Mouse (Mus musculus) intestine, postnatal 0 days (tissue): Measurements from ENCODE around the gene 1520401A03Rik. TPM values are rescaled to one million over a fixed set of nuclear protein-coding genes. Genes with fewer than 3 reads are reported as not detected.

Source experiments
- ATAC-seq: fragments of 200-750 bp; cut with Nextera tagmentation; 2 replicates; pipeline ENCODE4 v1.8.0; 2017; ENCODE audit warnings: mild to moderate bottlenecking, moderate TSS enrichment, moderate library complexity
- H3K27ac ChIP-seq: fragments of 300-500 bp; sonication (generic); 2 replicates; pipeline ENCODE4 v1.5.1; 2014; ENCODE audit warnings: mild to moderate bottlenecking, low read depth, low read length, moderate library complexity
- H3K27me3 ChIP-seq: fragments of 300-500 bp; sonication (generic); replicated peaks from 2 replicates; pipeline ENCODE4 v1.6.1; 2014; ENCODE audit warnings: low read length, mixed read lengths; ENCODE audit not compliant: control insufficient read depth, insufficient read depth
- H3K36me3 ChIP-seq: fragments of 300-500 bp; sonication (generic); 2 replicates; pipeline ENCODE4 v1.6.1; 2014; ENCODE audit warnings: mild to moderate bottlenecking, moderate library complexity; ENCODE audit not compliant: control insufficient read depth, insufficient read depth
- H3K4me1 ChIP-seq: fragments of 300-500 bp; sonication (generic); replicated peaks from 2 replicates; pipeline ENCODE4 v1.6.1; 2014; ENCODE audit warnings: antibody characterized with exemption, low read length, mixed read lengths; ENCODE audit not compliant: control insufficient read depth, insufficient read depth
- H3K4me2 ChIP-seq: fragments of 300-500 bp; sonication (generic); replicated peaks from 2 replicates; pipeline ENCODE4 v1.6.1; 2014; ENCODE audit warnings: low read depth, mild to moderate bottlenecking, moderate library complexity
- H3K4me3 ChIP-seq: fragments of 300-500 bp; sonication (generic); 2 replicates; pipeline ENCODE4 v1.5.1; 2014; ENCODE audit warnings: low read depth, low read length
- H3K9ac ChIP-seq: fragments of 300-500 bp; sonication (generic); 2 replicates; pipeline ENCODE4 v1.6.1; 2014; ENCODE audit warnings: mild to moderate bottlenecking, low read depth, low read length
- H3K9me3 ChIP-seq: fragments of 300-500 bp; sonication (generic); 2 replicates; pipeline ENCODE4 v1.6.1; 2016; ENCODE audit warnings: mixed run types; ENCODE audit not compliant: control insufficient read depth
- CTCF ChIP-seq: sonication (generic); IDR thresholded peaks from 2 replicates; pipeline ENCODE4 v1.5.1; 2016; ENCODE audit warnings: low read depth, mild to moderate bottlenecking, control low read depth, antibody characterized with exemption, moderate library complexity
- WGBS: fragments of 180-500 bp; shearing (Covaris S2); extraction: QIAGEN DNeasy Blood & Tissue Kit; methylation state at CpG from one replicate; pipeline ENCODE4 v1.1.7; 2014; 5-methylcytosine and 5-hydroxymethylcytosine counted together
- polyA plus RNA-seq: library from polyadenylated mRNA; unstranded; fragments of >200 nt; fragmentation: Nextera tagmentation; extraction: Ambion mirVana; gene quantifications from 2 replicates; pipeline ENCODE4 v1.2.1, GENCODE M21; 2015

Gene 1520401A03Rik
- polyA plus RNA-seq, 1 experiment from 2014 or later: not detected

- Histone ChIP-seq H3K9me3 (no peaks in the 10 kb centered on the region), H3K4me3 (peak overlapping the region; percentile 67), H3K27ac (no peak overlapping the region), H3K36me3 (no peaks in the 10 kb centered on the region), H3K4me1 (no peaks in the 10 kb centered on the region; the same call in 1 of the 2 replicates), H3K27me3 (peaks cover 3% of the 10 kb centered on the region; the same call in 1 of the 2 replicates), H3K4me2 (peak overlapping the region; percentile 100), H3K9ac (peak overlapping the region; percentile 40; the same call in 1 of the 2 replicates)
- WGBS: under 1% methylated on average over 71 of the region's 101 CpGs
- peak; percentile 51 for ATAC-seq
- TF ChIP-seq CTCF: peak; percentile 18; the same call in 1 of the 2 replicates
Observed at GRCm38 (mm10) chr17:23699131-23700077, 23.2 kb downstream of the 1520401A03Rik start.

GRCm38 (mm10) chr17:23695801-23696200 lies 26.8 kb downstream of the 1520401A03Rik start:
- Histone ChIP-seq H3K4me2 (no peak overlapping the region), H3K27ac (no peak overlapping the region), H3K36me3 (no peaks in the 10 kb centered on the region), H3K9ac (no peak overlapping the region), H3K4me3 (no peak overlapping the region), H3K4me1 (no peaks in the 10 kb centered on the region; the same call in 1 of the 2 replicates), H3K9me3 (no peaks in the 10 kb centered on the region), H3K27me3 (peaks cover 3% of the 10 kb centered on the region; the same call in 1 of the 2 replicates)
- no peak for ATAC-seq
- TF ChIP-seq CTCF: no peak
- WGBS: 43% methylated on average over 3 of the region's 3 CpGs

GRCm38 (mm10) chr17:23694491-23694890 lies 28.1 kb downstream of the 1520401A03Rik start:
- WGBS: 50% methylated on average over 1 of the region's 1 CpGs
- H3K27ac ChIP-seq: no peak overlapping the region

GRCm38 (mm10) chr17:23683856-23684672 lies 38.5 kb downstream of the 1520401A03Rik start, which contains the start of gene Cldn9:
Cldn9 (minus strand) TSS chr17:23684026.
- no peak within 1 kb of the TSS for H3K9ac ChIP-seq
- peaks cover 7% of the 10 kb centered on the region; the same call in 1 of the 2 replicates for H3K4me1 ChIP-seq
- no peaks in the 10 kb centered on the region for H3K36me3 ChIP-seq
- no peaks in the 10 kb centered on the region for H3K9me3 ChIP-seq
- no peak within 1 kb of the TSS for H3K4me2 ChIP-seq
- 33% methylated on average over 15 of the region's 15 CpGs for WGBS
- TF ChIP-seq CTCF: no peak
- H3K4me3 ChIP-seq: no peak within 1 kb of the TSS
- no peak for ATAC-seq
- peaks cover 23% of the 10 kb centered on the region for H3K27me3 ChIP-seq
- H3K27ac ChIP-seq: no peak within 1 kb of the TSS

More at GRCm38 (mm10) chr17:23694491-23694890, 28.1 kb downstream of the 1520401A03Rik start:
- no peak for TF ChIP-seq CTCF
- ATAC-seq: no peak
- Histone ChIP-seq H3K36me3 (no peaks in the 10 kb centered on the region), H3K4me3 (no peak overlapping the region), H3K4me1 (no peaks in the 10 kb centered on the region), H3K27me3 (peaks cover 3% of the 10 kb centered on the region; the same call in 1 of the 2 replicates), H3K9ac (no peak overlapping the region), H3K4me2 (no peak overlapping the region), H3K9me3 (no peaks in the 10 kb centered on the region)

DNA sequence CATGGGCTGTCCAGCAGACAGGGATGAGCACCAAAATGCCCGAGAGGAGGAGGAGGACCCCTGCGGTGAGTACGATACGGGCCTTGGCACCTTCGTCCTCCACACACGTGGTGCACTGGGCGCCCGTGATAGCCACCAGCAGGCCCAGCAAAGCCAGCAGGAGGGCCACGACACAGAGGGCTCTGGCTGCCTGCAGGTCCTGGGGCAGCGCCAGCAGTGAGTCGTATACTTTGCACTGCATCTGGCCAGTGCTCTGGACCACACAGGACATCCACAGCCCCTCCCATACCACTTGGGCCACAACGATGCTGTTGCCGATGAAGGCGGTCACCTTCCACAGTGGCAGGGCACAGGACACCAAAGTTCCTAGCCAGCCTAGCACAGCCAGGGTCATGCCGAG lies 39.4 kb downstream of the 1520401A03Rik start:
- Histone ChIP-seq H3K36me3 (no peaks in the 10 kb centered on the region), H3K4me2 (no peak overlapping the region), H3K27ac (no peak overlapping the region), H3K4me3 (no peak overlapping the region), H3K9ac (no peak overlapping the region), H3K27me3 (peaks cover 28% of the 10 kb centered on the region), H3K9me3 (no peaks in the 10 kb centered on the region), H3K4me1 (peaks cover 7% of the 10 kb centered on the region; the same call in 1 of the 2 replicates)
- no peak for ATAC-seq
- TF ChIP-seq CTCF: no peak
- WGBS: 44% methylated on average over 15 of the region's 15 CpGs

DNA sequence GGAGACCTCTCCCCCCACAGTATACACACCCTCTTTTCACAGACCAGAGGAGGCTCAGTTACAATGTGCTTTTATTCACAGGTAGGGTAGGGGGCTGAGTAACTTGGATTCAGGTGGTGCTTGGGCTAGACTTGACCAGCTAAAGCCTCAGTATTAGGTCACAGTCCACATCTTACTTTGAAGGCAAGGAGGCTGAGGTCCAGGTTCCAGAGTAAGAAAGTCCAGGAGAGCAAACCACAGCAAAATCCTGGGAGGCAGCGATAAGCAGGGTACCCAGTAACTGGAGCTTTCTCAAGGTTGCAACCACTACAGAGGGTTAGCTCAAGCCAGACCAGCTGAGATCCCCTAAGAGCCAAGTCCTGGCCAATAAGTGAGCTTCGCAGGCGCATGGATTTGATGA lies 40.1 kb downstream of the 1520401A03Rik start:
- Histone ChIP-seq H3K27me3 (peaks cover 28% of the 10 kb centered on the region), H3K9ac (no peak overlapping the region), H3K36me3 (no peaks in the 10 kb centered on the region), H3K27ac (no peak overlapping the region), H3K4me2 (no peak overlapping the region), H3K4me1 (peaks cover 9% of the 10 kb centered on the region; the same call in 1 of the 2 replicates), H3K9me3 (no peaks in the 10 kb centered on the region), H3K4me3 (no peak overlapping the region)
- ATAC-seq: peak; percentile 9; the same call in 1 of the 2 replicates
- 71% methylated on average over 3 of the region's 3 CpGs for WGBS
- no peak for TF ChIP-seq CTCF
